Mouse (Mus musculus): Measurements from ENCODE around the gene Aars.

Gene Aars

GRCm38 (mm10) chr8:111093865-111094718, 61.1 kb downstream of the Aars start, which contains the start of gene Pdpr:
Pdpr (plus strand) TSS chr8:111094630.
- peak; percentile 88 to 92 for DNase-seq (ENCODE audit: low spot score in 2 of 2)

- DNase-seq (ENCODE audit: low spot score in 2 of 2) = peak in 1 of 2 experiments; percentile 39
Measured at GRCm38 (mm10) chr8:111094719-111095302, 61.9 kb downstream of the Aars start.

All from natural killer cell, adult 2 months (primary cell).